Mouse (Mus musculus) forebrain, embryonic 15.5 days (tissue): ENCODE measurements at regions not wholly inside any gene's neighbourhood (a gene's known extent, or its start where the extent isn't known, plus 50 kb on each side); places are given as distances from the start of the nearest gene placed in this dataset.

ENCODE experiments used
- ATAC-seq: fragments of 200-750 bp; cut with Nextera tagmentation; replicated peaks from 2 replicates; pipeline ENCODE4 v1.8.0; 2017; ENCODE audit warnings: mild to moderate bottlenecking, moderate TSS enrichment, moderate library complexity
- H3K27ac ChIP-seq: fragments of 300-500 bp; sonication (generic); replicated peaks from 2 replicates; pipeline ENCODE4 v1.5.1; 2015; ENCODE audit warnings: mild to moderate bottlenecking, inconsistent platforms
- H3K27me3 ChIP-seq: fragments of 300-500 bp; sonication (generic); 2 replicates; pipeline ENCODE4 v1.6.1; 2015; ENCODE audit warnings: inconsistent platforms
- H3K36me3 ChIP-seq: fragments of 300-500 bp; sonication (generic); 2 replicates; pipeline ENCODE4 v1.6.1; 2015; ENCODE audit warnings: mild to moderate bottlenecking, inconsistent platforms
- H3K4me1 ChIP-seq: fragments of 300-500 bp; sonication (generic); 2 replicates; pipeline ENCODE4 v1.6.1; 2015; ENCODE audit warnings: inconsistent platforms
- H3K4me2 ChIP-seq: fragments of 300-500 bp; sonication (generic); replicated peaks from 2 replicates; pipeline ENCODE4 v1.6.1; 2015; ENCODE audit warnings: mild to moderate bottlenecking, inconsistent platforms
- H3K4me3 ChIP-seq: fragments of 300-500 bp; sonication (generic); 2 replicates; pipeline ENCODE4 v1.5.1; 2015; ENCODE audit warnings: mild to moderate bottlenecking, inconsistent platforms
- H3K9ac ChIP-seq: fragments of 300-500 bp; sonication (generic); replicated peaks from 2 replicates; pipeline ENCODE4 v1.6.1; 2015; ENCODE audit warnings: mild to moderate bottlenecking, inconsistent platforms
- H3K9me3 ChIP-seq: fragments of 300-500 bp; sonication (generic); 2 replicates; pipeline ENCODE4 v1.6.1; 2016; ENCODE audit warnings: inconsistent platforms
- WGBS: fragments of 180-500 bp; shearing (Covaris S2); methylation state at CpG from one replicate; pipeline ENCODE4 v1.1.7; 2015; ENCODE audit warnings: mixed read lengths; 5-methylcytosine and 5-hydroxymethylcytosine counted together

DNA sequence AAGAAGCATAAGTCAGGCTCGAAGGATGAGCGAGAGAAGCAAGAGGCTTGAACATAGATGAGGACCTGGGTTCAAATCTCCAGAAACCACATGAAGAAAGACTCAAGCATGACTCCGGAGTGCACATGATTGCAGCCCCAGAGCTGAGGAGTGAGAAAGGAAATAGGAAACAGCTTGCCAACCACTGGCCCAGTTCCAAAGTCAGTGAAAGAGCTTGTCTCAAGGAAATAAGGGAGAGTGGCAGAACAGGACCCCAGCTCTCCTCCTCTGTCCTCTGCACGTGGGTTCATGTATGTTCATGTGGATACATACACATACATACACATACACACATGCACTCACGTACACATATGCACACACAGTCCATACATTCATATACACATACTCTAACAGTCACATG, 156.9 kb upstream of the Spred2 start:
- WGBS: 81% methylated on average over 5 of the region's 5 CpGs
- Histone ChIP-seq H3K36me3 (no peaks in the 10 kb centered on the region), H3K4me3 (no peak overlapping the region), H3K27ac (no peak overlapping the region), H3K4me2 (no peak overlapping the region), H3K4me1 (peaks cover 10% of the 10 kb centered on the region), H3K9me3 (no peaks in the 10 kb centered on the region), H3K27me3 (peaks cover 5% of the 10 kb centered on the region; the same call in 1 of the 2 replicates), H3K9ac (no peak overlapping the region)
- ATAC-seq: no peak

DNA sequence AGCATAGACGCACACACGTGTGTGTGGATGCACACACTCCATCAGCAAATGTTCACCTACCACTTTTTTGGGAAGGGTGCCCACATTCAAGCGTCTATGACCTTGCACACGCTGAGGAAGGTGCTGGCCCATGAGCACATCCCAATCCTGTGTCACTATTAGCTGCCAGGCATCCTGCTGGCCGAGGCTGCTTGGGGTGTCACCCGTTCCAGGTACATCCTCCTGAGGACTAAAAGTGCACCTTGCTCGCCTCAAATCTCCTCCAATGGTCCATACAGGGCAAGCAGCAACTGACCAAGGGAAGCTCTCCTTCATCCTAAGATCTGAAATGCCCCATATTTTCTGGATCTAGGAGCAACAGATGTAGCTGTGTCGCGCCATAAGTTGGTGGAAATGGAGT, 156.3 kb upstream of the Spred2 start:
- Histone ChIP-seq H3K9me3 (no peaks in the 10 kb centered on the region), H3K27ac (no peak overlapping the region), H3K4me3 (no peak overlapping the region), H3K4me2 (no peak overlapping the region), H3K9ac (no peak overlapping the region), H3K36me3 (no peaks in the 10 kb centered on the region), H3K4me1 (peaks cover 10% of the 10 kb centered on the region), H3K27me3 (peaks cover 2% of the 10 kb centered on the region; the same call in 1 of the 2 replicates)
- 91% methylated on average over 9 of the region's 9 CpGs for WGBS
- no peak for ATAC-seq

DNA sequence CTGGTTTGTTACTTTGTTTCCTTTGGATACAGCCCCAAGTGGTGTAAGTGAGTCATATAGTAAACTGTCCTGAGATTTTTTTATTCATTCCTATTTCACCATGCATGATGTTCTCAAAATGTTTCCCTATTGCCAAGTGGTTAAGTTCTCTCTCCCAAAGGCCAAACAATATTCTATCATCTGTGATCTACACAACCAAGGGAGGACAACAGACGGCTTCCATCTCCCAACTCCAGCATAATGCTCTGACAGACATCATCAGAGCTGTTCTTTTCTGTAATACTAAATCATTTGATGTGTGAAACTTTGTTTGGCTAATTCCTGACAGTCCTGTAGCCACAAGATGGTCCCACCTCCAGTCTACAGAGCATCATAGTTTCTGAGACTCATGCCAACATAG, 155.2 kb upstream of the Spred2 start:
- no peak overlapping the region for H3K4me2 ChIP-seq
- H3K4me1 ChIP-seq: peaks cover 10% of the 10 kb centered on the region
- no peaks in the 10 kb centered on the region for H3K9me3 ChIP-seq
- WGBS: 92% methylated on average over 1 of the region's 1 CpGs
- no peaks in the 10 kb centered on the region for H3K36me3 ChIP-seq
- no peak overlapping the region for H3K27ac ChIP-seq
- ATAC-seq: no peak
- H3K9ac ChIP-seq: no peak overlapping the region
- H3K4me3 ChIP-seq: no peak overlapping the region
- H3K27me3 ChIP-seq: no peaks in the 10 kb centered on the region

DNA sequence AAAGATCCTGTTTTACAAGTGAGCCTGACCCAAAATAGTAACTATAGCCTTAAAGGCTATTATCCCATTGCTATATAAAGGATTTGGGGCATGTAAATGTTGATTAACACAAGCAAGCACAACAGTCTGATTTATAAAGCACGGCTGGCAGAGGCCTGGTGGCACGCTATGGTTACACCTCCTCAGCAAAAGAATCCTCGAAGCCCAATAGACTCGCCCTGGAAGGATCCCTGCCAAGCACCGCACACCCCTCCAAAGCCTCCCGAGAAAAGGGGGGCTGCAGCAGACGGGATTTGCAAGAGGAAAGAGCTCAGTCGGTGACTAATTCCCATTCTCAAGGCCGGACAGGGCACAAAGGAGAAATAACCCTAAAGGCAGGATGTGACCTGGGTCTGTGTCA, 150.2 kb upstream of the Spred2 start:
- no peaks in the 10 kb centered on the region for H3K27me3 ChIP-seq
- H3K4me2 ChIP-seq: no peak overlapping the region
- 12% methylated on average over 9 of the region's 9 CpGs for WGBS
- peak; percentile 75 for ATAC-seq
- no peaks in the 10 kb centered on the region for H3K9me3 ChIP-seq
- peaks cover 5% of the 10 kb centered on the region; the same call in 1 of the 2 replicates for H3K4me1 ChIP-seq
- H3K27ac ChIP-seq: no peak overlapping the region
- no peak overlapping the region for H3K9ac ChIP-seq
- no peak overlapping the region for H3K4me3 ChIP-seq
- no peaks in the 10 kb centered on the region for H3K36me3 ChIP-seq

DNA sequence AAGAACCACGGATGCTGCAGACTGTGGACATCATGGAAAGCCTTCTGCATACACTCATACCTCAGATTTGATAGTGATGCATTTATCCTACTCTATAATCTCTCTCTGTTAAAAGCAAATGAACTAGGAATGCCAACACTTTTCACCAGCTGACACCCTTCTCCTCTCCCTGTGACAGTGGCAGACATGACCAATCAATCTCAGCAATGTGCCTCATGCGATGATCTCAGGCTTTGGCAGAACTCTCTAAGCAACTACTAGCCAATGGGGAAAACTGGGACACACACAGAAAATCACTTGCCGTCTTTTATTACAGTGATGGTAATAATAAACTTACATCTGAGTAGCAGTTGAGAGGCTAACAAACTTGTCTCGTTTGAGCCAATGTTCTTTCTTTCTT, 148.4 kb upstream of the Spred2 start:
- Histone ChIP-seq H3K4me2 (no peak overlapping the region), H3K9me3 (no peaks in the 10 kb centered on the region), H3K27me3 (no peaks in the 10 kb centered on the region), H3K36me3 (no peaks in the 10 kb centered on the region), H3K4me3 (no peak overlapping the region), H3K4me1 (peaks cover 5% of the 10 kb centered on the region; the same call in 1 of the 2 replicates), H3K9ac (no peak overlapping the region), H3K27ac (no peak overlapping the region)
- ATAC-seq: no peak
- WGBS: 96% methylated on average over 4 of the region's 4 CpGs

DNA sequence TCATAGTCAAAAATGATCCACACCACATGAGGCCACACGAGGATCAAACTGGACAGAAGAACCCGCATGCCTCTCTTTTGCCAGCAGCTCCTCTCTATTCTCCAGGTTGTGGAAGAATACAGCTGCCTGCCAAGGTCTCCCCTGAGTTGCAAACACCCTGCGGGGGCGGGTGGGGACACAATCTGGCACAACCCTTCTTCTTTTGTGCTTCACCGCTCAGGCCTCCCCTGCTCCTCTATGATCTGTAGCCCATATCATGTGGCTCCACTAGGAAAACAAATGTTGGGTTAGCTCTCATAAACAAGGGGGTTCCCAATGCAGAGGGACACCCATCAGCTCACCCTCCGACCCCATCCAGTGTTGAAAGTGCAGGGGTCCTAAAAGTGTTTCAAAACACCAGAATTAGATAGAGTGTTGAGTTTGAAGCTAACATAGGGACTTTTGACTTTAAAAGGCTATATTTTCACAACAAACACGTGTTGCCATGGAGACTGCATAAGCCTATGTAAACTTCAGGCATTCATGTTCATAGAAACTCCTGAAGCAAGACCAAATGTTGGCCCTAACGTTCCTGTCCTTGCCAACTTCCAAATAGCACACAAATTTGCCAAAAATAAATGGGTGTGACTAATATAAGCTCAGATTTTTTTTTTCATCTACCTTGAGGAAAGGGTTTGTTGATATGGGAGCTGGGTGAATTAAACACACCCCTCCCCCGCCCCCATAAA, 147.5 kb upstream of the Spred2 start:
- no peak overlapping the region for H3K27ac ChIP-seq
- no peak overlapping the region for H3K9ac ChIP-seq
- WGBS: 82% methylated on average over 9 of the region's 9 CpGs
- no peaks in the 10 kb centered on the region for H3K9me3 ChIP-seq
- H3K36me3 ChIP-seq: no peaks in the 10 kb centered on the region
- ATAC-seq: 0 out of 2 replicates have a peak, but pooled peaks have one; percentile 33
- no peak overlapping the region for H3K4me3 ChIP-seq
- peaks cover 5% of the 10 kb centered on the region; the same call in 1 of the 2 replicates for H3K4me1 ChIP-seq
- no peaks in the 10 kb centered on the region for H3K27me3 ChIP-seq
- no peak overlapping the region for H3K4me2 ChIP-seq

DNA sequence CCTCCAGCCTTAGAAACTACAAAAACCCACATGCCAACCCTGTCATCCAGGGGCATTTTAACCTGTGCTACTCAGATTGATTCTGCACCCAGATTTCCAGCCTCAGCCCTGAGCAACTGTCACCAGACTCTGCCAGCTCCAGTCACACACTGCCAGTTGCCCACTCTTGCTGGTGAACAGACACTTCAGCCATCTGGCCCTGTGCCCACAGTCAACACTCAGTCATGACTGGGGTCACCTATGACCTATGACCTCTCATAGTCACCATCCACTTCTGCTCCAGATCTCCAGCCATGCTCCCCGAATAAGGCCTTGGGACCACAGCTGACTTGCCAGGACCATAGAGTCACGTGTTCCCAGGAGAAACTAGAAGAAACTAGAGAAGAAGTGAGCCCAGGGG, 146.0 kb upstream of the Spred2 start:
- no peaks in the 10 kb centered on the region for H3K9me3 ChIP-seq
- H3K9ac ChIP-seq: no peak overlapping the region
- no peak overlapping the region for H3K4me3 ChIP-seq
- peaks cover 5% of the 10 kb centered on the region; the same call in 1 of the 2 replicates for H3K4me1 ChIP-seq
- H3K36me3 ChIP-seq: no peaks in the 10 kb centered on the region
- WGBS: 89% methylated on average over 2 of the region's 2 CpGs
- no peak overlapping the region for H3K4me2 ChIP-seq
- H3K27ac ChIP-seq: no peak overlapping the region
- ATAC-seq: no peak
- no peaks in the 10 kb centered on the region for H3K27me3 ChIP-seq

DNA sequence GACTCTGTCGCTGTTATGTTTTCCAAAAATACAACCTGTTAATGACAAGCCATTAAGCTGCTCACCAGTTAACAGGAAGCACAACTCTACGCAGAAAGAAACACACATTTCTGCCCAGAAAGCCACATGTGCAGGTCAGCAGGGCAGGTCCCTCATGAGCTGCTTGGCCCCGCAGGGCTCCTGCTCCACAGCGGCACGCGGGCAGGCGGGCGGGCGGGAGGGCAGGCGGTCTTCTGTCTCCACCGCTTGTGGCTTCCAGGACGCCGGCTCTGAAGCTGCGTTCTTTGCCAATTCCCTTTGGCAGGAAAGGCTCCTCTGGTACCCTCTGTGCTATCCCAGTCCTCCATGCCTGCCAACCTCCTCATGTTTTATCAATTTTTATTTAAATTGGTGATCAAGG, 139.1 kb upstream of the Spred2 start:
- Histone ChIP-seq H3K36me3 (no peaks in the 10 kb centered on the region), H3K4me3 (no peak overlapping the region), H3K9me3 (no peaks in the 10 kb centered on the region), H3K4me1 (no peaks in the 10 kb centered on the region), H3K27me3 (no peaks in the 10 kb centered on the region), H3K27ac (no peak overlapping the region), H3K9ac (no peak overlapping the region), H3K4me2 (no peak overlapping the region)
- 62% methylated on average over 14 of the region's 14 CpGs for WGBS
- ATAC-seq: no peak

DNA sequence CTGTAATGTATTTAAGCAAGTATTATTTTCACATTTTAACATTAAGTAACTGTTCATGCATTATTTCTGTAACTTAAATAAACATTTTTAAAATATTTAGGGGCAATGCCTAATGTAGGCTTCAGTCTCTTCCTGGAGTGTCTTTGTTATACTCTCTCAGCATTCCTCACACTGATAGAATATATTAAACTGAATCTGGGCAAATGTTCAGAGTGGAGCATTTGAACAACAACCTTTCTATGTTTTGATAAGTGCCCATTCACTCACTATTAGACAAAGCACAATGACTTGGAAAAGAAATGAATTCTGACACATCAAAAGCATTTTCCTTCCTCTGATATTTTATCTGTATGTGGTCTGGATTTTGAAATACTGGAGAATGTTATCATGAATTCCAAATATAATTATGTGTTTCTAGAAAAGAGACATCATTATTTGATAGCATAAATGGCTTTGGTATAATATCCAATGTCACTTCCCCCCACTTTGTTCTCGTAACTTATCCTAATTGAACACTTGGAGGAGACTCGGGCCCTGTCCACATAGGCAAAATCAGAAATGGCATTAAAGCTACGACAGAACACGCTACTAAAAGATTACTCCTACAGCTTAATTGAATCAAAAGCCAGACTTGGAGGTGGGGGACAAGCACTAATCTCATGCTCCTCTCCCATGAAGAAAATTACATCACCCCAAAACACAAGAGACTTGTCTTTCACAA, 127.1 kb upstream of the Spred2 start:
- H3K36me3 ChIP-seq: no peaks in the 10 kb centered on the region
- WGBS: 57% methylated on average over 4 of the region's 4 CpGs

DNA sequence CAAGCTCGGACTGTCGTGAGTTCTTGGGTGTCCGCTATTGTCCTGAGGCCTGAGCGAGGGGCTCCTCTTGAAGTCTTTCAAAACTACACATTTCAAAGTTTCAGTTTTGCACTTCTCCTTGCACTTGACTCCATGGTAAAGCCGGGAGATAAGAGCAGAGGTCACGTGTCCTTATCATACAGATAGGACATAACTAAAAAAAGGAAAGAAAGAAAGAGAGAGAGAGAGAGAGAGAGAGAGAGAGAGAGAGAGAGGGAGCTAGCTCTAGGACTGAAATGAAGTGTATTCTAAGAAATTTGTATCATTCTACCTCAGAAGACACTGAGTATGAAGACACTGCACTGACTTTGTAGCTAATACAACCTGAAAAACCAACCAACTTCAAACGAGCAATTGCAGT, 114.8 kb upstream of the Spred2 start:
- H3K9ac ChIP-seq: no peak overlapping the region
- H3K4me2 ChIP-seq: no peak overlapping the region
- WGBS: 87% methylated on average over 7 of the region's 7 CpGs
- no peaks in the 10 kb centered on the region for H3K9me3 ChIP-seq
- H3K27me3 ChIP-seq: no peaks in the 10 kb centered on the region
- no peak overlapping the region for H3K4me3 ChIP-seq
- H3K4me1 ChIP-seq: peaks cover 8% of the 10 kb centered on the region; the same call in 1 of the 2 replicates
- H3K27ac ChIP-seq: no peak overlapping the region
- no peaks in the 10 kb centered on the region for H3K36me3 ChIP-seq
- ATAC-seq: no peak

More for the DNA sequence above, 127.1 kb upstream of the Spred2 start:
- H3K4me2 ChIP-seq: no peak overlapping the region
- no peak for ATAC-seq
- no peak overlapping the region for H3K27ac ChIP-seq
- H3K27me3 ChIP-seq: no peaks in the 10 kb centered on the region
- H3K9ac ChIP-seq: no peak overlapping the region
- H3K4me1 ChIP-seq: no peaks in the 10 kb centered on the region
- H3K9me3 ChIP-seq: no peaks in the 10 kb centered on the region
- no peak overlapping the region for H3K4me3 ChIP-seq

DNA sequence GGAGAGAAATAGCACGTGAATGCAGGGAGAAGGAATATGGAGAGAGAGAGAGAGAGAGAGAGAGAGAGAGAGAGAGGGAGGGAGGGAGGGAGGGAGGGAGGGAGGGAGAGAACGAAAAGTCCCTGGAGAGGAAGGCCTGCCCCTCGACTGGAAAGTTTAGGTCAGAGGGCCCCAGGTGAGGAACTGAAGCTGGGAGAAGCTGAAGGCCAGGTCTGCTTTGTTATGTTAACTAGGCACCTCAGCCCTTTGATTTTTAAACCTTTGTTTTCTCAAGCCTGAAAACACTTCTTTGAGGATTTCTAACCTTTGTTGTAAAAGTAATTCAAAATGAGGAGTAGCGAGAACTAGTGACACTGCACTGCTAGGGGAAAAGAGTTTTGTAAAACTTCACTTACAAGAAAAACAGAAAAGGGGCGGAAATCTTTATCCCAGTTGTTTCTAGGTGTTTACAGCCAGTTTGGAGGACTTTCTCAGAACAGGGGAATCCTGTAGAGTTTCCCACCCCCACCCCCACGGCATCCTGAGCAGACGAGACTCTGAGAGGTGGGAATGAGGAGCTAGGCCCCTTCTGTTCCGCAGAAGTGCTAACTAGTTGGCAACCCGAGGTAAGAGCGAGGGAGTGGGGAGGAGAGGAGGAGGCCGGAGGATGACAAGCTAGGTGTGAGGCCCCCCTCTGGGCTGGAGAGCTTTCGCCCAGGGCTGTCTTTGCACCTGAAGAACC, 112.7 kb upstream of the Spred2 start:
- 14% methylated on average over 11 of the region's 12 CpGs for WGBS
- ATAC-seq: 0 out of 2 replicates have a peak, but pooled peaks have one; percentile 58
- no peak overlapping the region for H3K4me2 ChIP-seq

More for the DNA sequence above, 112.7 kb upstream of the Spred2 start:
- Histone ChIP-seq H3K9me3 (no peaks in the 10 kb centered on the region), H3K9ac (no peak overlapping the region), H3K4me3 (no peak overlapping the region), H3K36me3 (no peaks in the 10 kb centered on the region), H3K4me1 (peaks cover 8% of the 10 kb centered on the region; the same call in 1 of the 2 replicates), H3K27me3 (no peaks in the 10 kb centered on the region), H3K27ac (no peak overlapping the region)
